Mouse (Mus musculus) thymus, postnatal 10 days (tissue): ENCODE data around the gene Bbip1.

Experiments
- DNase-seq, 2 experiments: peaks; one replicate each; pipeline ENCODE4 v3.0.0; 2021; ENCODE audit warnings: low spot score in 2 of 2

Gene Bbip1

DNA sequence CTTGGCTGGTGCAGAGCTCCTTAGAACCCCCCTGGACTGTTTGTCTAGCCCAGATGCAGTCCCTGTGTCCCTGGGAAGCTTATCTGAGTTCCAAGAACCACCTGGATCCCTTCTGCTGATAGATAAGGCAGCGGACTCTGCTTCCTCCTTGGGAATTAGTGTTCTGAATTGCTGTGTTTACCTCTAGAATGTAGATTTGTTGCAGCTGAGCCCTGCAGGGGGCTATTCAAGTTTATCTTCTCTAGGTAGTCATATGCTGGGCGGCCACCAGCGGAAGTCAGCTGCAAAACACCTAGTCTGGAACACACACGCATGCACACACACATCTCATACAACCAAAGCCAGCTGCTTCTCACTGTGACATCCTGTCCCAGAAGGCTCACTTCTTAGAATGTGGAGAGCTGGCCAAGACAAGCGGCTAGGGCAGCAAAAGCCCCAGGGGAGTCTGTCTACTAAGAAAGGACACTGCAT lies 53.6 kb downstream of the Bbip1 start:
- peak; percentile 79 to 83 for DNase-seq

DNA sequence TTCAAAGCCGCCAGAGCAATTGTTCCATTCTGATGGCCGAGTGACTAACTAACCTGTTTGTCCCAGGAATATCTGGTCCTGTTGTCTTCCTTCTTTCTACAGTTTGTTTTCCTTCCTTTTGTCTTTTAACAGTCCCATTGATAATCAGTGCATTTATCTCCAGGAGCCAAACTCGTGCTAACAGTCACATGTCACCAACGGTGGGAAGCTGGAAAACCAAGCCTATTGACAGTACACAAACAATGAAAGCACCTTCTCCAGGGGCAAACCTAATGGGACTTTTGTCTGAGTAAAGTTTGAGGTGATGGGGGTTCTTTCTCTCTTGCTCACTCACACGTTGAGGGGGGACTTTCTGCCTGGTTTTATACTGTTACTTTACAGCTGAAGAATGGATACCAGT lies 54.2 kb downstream of the Bbip1 start:
- no peak for DNase-seq

DNA sequence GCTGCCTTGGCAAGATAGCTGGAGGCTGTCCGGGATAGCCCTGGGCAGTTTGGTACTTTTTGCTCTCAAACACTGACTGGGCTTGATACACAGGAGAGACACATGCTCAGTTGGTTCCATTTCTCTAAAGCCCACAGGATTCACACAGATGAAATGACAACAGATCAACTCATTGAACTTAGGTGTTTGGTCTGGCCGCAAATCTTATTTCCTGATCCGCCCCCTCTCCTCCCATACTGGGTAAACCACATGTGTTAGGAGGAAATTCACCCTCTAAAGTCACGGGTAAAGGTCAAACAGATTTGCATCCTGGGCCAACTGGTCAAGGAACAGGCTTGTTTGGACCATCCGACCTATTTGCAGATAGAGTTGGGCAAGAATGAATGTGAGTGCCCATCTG lies 54.9 kb downstream of the Bbip1 start:
- DNase-seq, result no peak

DNA sequence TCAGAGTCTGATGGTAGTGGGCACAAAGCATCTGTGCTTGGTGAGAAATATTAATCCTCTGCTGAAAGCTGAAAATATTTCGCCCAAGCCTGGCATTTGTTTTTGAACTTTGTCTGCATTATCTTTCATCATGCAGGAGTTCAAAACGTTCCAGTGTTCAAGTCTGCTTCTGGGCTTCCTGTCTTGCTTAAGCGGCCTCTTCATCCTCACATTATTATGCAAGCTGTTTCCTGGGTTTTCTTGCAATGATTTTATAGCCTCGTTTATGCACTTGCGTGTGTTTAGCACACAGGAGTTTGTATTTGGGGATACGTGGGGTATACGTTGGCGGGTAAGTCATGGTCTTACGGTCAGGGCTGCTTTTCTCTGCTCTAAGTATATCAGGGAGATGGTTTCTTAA lies 56.1 kb downstream of the Bbip1 start:
- peak in 1 of 2 experiments; percentile 28 for DNase-seq

DNA sequence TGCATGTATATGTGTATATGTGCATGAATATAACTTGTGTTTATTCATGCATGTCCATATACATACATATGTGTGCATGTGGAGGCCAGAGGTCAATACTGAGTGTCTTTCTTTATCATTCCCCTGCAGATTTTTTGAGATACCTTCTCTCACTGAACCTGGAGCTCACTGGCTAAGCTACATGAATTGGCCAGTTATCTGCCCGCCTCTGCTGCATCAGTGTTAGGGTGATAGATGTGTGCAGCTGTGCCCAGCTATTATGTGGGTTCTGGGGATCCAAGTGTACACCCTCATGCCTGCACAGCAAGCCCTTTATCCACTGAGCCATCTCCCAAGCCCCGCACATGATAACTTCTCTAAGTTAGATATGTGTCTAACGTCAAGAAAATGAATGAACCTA lies 56.6 kb downstream of the Bbip1 start:
- no peak for DNase-seq

DNA sequence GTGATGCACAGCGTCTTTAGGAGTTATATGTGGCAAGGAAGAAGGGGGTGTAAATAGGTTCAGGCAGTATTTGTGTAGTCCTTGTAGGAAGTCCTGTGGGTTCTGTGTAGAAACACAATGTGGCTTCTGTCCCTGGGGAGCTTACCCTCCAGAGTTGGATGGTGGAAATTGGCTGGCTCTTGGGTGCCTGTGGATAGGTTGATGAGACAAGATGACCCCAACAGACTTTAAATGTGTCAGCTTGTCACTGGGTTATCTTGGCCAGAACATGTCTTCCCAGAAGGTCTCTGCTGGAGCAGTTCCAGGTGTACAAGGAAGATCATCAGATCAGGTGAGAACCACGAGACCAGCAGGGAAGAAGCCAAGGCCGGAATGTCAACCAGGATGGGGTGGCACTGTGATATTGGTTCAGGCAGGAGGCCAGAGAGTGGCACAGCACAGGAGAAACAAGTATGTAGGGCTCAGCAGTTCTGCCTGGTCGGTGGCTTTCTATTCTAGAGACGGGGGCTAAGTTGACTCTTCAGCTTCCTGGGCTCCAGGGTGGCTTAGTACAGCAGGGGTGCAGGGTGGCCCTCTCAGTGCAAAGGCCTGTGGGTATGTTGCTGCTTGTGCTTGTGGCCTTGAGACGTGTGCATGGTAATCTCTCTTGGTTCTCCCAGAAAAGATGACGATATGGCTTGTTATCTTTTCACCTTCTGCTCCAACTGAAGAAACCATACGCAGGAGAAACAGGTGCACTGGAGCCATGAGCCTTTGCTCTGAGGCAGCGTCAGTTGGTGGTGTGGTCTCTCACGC lies 57.7 kb downstream of the Bbip1 start:
- DNase-seq, result peak; percentile 61

DNA sequence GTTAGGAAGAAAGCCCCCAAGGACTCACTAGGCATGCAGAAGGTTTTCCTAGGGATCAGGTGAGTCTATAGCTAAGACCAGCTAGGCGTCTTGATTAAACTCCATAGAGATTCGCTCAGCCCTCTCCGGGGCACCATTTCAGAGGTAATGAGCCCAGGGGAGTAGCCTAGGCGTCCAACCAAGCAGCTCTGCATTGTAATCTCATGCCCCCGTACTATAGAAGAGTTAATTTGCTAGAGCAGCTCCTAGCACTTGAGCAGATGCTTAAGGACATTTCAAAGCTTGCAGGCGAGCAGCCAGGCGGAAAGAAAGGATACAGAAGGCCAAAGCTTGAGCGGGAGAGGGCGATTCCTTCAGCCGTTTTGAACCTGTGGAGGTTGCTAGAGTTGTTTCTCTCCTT lies 59.0 kb downstream of the Bbip1 start:
- DNase-seq, result no peak

DNA sequence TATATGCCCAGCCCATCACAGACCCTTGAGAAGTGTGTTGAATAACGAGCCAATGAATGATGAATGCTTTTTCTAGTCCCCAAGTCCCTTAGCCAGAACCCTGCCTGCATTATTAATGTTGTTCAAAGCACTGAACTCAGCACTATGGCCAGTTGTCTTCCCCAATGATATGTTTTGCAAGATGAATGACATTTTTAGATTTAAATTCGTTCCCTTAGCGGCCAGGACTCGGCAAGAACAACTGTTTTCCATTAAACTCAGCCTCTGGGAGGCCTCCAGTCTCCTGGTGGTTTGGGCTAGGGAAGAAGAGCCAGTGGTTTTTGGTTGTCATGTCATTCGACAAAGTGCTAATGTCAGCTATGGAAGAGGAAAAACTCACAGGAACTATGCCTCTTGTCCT lies 62.6 kb downstream of the Bbip1 start:
- no peak for DNase-seq

DNA sequence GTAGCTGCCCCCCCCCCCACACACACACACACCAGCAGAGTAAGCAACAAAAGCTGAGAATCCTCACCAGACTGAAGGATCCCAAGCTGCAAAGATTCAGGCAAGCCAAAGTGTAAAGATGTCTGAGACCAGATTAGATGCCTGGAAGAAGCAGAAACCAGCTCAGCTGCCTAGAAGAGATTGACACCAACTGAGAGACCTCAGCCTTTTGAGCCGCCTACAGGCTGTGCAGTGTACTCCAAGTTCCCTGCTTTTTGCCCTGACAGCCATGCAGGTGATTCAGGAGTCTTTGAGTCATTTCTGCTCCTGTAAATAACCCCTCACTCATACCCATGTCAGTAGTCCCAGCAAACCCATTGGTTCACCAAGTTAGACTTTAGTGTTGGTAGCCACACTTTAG lies 64.0 kb downstream of the Bbip1 start:
- no peak for DNase-seq
